Mouse (Mus musculus) adrenal gland, postnatal 10 days (tissue): Measurements from ENCODE around the gene Clip1. TPM values are rescaled to one million over a fixed set of nuclear protein-coding genes. Genes with fewer than 3 reads are reported as not detected.

Source experiments
- DNase-seq: peaks from one replicate; pipeline ENCODE4 v3.0.0; 2021; ENCODE audit warnings: mixed read lengths
- total RNA-seq, 2 experiments: library from RNA; stranded (reverse); gene quantifications; 2 replicates each; pipeline ENCODE4 v1.2.3; 2021

The Clip1 gene
- total RNA-seq, 2 experiments from 2014 or later: 45.8 to 60.2 TPM

DNA sequence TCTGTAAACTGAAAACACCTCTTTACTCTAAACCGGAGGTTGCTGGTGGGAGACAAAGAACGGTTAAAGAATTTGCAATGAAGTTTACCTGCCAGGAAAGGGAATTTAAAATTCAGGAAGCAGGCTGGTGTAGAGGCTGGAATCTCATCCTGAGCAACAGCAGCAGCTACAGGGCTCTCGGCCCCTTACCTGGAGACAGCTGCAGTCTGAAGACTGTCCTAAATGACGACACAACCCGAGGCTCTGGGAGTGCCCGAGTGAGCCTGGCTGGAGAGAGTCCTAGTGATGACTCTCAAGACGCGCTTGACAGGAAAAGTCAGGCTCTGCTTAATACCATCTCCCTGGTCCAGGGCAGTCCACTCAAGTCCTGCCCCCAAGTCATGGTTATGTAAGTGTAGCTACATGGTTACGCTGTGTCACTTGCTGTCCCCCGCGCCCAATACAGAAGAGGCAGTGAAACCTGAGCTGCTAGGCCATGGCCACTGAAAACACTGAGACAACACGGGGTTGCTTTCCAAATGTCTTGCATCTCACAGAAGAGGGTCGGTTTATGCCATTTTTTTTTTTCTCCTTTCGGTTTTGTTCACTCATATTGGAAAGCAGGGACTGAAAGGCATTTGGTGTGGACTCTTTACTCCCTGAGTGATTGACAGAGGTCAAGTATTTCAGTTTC lies 13.5 kb downstream of the Clip1 start:
- peak; percentile 47 for DNase-seq

DNA sequence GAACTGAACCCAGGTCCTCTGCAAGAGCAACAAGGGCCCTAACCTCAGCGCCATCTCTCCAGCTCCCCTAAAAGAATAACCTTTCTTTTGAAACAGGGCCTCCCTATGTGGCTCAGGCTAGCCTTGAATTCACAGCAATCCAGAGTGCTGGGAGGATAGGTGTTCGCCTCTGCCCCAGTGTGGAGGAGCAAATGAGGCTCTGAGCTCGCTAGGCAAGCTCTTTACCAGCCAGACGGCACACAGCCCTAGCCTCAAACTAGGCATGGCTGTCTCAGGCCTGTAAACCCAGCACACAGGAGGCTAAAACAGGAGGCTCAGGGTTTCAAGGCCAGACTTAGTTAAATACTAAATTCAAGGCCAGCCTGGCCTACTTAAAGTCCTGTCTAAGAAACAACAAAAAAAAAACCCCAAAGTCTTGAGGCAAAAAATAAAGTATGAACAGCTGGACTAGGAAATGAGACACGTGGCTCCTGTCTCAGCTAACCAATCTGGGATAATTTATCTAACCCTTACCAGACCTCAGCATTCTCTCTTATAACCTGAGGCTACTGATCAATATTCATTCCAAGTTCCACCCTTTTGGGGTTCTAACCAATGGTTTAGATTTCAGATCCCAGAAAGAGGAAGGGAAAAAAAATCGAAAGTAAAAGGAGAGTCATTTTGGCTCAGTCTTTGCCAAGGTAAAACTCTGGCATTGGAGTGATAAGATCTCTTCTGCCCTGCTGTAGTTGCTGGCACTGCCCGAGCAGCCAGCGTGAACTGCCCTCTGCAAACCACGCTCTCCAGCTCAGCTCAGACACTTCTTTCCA lies 14.2 kb downstream of the Clip1 start:
- DNase-seq: peak; percentile 47

DNA sequence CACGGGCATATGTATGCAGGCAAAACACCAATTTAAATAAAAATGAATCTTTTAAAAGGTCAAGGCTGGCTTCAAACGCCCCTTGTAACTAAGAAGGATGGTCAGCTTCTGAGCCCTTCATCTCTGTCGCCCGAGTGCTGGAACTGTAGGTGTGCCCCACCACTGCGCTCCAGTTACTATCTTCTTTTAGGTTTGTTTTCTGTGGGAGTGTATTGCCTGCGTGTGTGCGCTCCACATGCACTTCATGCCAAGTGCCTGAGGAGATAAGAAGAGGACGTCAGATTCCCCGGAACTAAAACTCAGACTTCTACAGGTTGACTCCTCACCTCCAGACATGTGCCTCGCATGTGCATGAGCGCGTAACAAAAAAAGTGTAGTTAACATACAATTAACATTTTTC lies 16.5 kb downstream of the Clip1 start:
- DNase-seq: no peak

DNA sequence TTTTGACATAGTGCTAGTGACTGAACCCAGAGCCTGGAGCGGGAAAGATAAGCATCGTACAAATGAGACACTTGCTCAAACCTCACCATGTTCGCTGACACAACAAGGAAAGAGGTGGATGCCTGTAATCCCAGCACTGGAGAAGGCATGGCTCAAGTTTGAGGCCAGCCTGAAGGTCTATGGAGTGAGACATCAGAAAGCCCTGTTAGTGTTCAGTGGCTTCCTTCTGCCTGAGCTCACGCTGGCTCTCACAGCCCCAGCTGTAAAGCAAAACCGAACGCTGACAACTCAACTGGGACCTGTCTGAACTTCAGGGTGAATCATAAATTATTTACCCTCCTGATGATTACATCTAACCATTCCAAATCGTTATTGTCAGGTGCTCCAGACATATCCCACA lies 18.5 kb downstream of the Clip1 start:
- no peak for DNase-seq

DNA sequence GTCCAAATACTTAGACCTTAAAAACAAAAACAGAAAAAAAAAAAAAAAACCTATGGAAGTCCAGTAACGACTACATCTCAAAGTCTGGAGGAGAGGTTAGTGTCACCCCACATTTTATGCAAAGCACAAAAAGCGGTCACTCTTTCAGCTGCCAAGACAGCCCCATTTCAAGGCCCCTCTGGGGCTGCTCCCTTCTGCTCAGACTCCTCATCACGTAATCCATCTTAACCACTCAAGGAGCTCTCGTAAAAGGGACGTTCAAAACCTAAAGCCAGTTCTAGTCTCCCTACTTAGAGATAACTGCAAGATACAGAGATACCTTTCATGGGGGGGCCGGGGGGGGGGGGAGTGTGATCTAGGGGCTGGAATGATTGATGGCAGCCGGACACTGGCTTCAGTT lies 20.1 kb downstream of the Clip1 start:
- no peak for DNase-seq

DNA sequence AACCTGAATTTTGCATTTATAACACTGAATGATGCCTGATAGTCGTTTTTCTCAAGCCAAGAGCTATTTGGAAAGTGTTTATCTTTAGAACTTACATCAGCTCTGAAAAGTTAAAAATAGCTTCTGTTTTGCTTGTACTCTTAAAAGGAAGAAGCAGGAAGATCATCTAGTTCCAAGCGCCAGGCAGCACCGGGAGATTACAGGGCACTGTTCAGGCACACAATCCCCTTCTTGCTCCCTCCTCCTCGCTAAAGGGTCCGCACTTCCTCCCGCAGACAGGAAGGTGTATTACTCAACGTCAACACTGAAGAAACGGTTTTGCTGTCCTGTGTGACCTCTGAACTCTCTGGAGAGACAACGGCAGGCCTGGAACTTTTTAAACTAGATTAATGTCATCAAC lies 22.4 kb downstream of the Clip1 start:
- peak; percentile 43 for DNase-seq

DNA sequence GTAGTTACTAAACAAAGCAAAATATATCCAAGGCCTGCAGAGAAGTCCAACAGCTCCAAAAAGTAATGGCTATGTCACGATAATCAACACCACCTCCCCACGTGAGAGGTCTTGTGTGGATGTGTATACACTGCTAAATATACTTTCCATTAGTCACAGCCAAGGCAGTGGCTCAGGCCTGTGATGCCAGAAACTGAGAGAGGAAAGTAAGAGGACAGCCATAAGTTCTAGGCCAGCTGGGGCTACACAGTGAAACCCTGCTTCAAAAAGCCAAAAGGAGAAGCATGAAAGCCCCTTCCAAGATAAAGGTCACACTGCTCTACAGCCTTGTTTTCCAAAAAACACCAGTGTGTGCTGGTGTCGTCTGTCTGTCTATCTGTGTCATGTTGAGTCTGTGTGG lies 22.8 kb downstream of the Clip1 start:
- DNase-seq: no peak

DNA sequence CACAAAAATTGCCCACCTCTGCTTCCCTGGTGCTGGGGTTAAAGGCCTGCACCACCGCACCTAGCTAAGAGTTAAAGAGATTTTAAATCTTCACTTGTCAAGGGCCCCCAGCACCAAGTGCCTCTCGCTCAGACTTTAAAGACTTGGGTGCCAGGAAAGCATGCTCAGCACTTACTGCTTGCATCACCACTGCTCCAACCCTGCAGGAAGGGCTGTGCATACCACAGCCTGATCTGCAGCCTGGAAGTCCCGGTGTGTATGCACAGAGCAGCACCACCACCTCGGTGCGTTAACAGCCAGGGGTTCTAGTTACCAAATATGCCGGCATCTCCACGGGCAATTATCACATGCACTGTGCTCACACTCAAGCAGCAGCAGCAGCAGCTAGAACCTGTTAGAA lies 26.8 kb downstream of the Clip1 start:
- no peak for DNase-seq

DNA sequence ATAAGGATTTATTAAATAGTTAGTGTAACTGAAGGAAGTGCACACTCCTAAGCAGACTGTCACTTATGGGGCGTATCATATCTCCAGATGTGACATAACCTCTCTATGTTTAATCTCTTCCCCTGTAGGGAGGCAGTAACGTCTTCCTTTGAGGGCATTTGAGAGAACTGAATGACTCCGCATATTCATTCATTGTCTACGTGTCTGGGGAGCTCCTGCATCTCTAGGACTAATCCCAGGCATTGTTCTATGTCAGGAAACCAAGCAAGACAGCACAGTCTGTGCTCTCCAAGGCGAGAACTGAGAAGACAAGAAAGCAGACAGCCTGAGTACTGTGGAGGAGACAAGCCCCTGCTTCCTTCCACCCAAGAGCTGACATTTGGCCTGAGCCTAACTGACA lies 29.5 kb downstream of the Clip1 start:
- DNase-seq: no peak

DNA sequence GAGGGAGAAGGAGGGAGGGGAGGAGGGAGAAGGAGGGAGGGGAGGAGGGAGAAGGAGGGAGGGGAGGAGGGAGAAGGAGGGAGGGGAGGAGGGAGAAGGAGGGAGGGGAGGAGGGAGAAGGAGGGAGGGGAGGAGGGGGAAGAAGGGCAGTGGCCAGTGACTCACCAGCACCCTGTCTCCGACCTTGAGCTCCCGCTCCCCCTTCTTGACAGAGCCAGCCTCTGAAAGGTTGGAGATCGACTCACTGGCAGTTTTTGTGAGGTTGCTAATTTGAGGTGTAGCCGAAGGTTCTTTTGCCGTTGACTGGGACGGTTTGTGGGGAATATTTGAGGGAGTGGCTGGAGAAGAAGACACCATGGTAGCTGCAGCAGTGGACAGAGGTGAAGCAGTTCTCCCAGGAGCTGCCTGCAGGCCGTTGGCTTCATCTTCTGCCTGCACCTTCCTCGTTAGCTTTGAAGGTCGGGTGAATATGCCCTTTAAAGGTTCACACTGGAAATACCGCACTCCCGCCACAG lies 31.1 kb downstream of the Clip1 start:
- DNase-seq: peak; percentile 49

DNA sequence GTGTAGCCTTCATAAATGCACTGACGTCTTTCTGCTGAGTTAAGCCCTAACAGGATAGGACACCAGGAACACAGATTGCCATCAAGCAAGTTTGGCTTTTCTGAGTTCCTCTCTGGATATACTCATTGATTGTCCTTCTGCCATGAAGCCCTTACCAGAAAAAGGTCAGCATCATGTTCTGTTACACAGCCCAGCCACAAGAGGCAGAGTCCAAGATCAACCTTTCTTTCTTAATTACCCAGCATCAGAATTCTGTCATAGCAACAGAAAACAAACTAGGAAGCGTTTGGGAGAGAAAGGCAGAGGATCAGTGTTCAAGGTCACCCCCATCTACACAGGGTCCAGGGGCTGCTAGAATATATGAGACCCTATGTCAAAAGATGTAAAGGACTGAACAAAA lies 33.6 kb downstream of the Clip1 start:
- no peak for DNase-seq

DNA sequence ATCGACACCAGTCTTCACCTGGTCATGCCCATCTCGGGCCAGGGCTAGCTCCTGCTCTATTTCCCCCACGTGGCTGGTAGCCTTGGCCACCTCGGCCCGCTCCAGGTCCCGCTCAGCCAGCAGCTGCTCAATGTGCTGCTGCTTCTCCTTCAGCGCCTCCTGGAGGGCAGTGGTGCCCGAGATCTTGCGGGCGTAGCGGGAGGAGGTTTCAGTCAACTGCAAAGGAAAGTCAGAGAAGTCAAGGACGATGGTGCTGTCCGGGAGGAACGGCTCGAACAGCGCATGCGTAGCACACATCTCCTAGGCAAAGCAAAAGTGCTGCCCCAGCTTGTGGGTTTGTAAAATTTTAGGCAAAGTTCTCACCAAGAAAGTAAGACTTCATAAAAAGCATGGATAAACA lies 42.0 kb downstream of the Clip1 start:
- peak; percentile 68 for DNase-seq

DNA sequence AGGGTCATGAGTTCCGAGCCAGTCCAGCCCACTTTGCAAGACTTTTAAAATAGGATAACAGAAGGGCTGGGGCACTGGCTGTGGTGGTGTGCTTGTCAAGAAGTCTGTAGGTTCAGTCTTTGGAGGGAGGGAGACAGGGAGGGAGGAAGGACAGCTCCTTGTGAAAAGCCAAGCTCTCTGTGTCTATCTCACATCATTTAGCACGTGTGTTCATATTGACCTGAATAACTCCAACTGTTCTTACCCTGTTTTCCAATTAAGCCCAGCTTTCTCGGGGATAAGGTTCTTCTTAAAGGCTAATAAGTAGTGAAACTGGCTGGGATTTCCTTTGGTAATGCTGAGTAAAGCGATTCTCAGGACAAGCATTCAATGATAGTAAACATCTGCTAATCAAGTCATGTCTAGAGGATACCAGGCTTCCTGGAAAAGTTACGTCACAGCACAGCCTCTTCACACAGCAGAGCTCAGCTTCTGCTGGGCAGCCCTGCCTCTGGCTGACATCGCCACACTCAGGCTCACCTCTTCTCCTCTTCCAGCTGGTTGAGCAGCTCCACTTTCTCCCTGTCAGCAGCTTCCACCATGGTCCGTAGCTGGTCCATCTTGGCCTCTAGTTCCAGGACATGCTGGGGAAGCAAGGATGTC lies 43.0 kb downstream of the Clip1 start:
- no peak for DNase-seq

DNA sequence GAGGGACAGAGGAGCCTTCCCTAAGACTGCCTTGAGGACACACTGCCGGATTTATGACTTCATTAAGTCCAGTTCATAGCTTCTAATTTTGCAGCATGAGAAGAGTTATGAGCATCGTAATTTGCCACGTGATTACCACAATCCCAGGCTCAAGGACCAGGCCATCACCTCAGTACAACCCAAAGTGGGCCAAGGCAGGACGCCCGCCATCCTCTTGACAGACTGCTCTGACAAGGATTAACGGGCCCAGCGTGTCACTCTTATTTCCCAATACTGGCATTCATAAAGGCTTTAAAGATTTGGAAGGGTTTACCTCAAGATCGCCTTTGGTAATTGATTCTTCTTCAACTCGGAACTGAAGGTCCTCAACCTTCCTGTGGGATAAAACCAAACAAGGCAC lies 44.2 kb downstream of the Clip1 start:
- peak; percentile 28 for DNase-seq

DNA sequence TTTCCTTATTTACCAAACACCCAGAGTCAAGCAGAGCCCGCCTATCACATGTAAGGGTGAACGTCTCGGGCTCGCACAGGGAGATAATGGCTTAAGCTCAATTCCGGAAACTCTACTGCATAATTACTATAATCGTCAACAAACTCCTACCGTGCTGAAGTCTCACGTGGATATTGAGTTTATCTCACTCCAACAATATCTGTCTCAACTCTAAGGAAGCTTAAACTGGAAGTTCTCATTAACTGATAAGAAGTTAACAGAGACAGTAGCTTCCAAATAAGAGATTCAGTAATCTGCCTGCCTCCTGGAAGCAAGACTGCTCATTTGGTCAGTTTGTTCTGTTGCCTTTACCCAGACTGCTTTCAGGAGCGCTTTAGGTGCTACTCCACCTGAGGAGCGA lies 53.2 kb downstream of the Clip1 start:
- DNase-seq: no peak

DNA sequence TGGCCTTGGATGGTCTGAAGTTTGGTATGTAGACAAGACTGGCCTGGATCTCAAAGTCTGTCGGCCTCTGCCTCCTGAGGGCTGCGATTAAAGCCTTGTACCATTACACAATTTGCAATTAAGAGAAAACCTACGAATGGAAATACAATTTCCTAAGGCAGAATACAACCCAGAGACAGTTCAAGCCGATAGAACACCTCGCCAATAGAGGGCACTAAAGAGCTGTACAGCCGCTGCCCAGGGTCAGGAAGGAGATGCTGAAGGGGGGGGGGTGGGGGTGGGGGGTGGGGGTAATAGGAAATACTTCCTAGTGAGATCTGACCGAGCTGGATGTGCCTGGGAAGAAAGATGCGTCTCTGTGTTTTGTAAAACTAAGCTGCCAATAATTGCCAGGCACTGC lies 57.8 kb downstream of the Clip1 start:
- DNase-seq: peak; percentile 84

DNA sequence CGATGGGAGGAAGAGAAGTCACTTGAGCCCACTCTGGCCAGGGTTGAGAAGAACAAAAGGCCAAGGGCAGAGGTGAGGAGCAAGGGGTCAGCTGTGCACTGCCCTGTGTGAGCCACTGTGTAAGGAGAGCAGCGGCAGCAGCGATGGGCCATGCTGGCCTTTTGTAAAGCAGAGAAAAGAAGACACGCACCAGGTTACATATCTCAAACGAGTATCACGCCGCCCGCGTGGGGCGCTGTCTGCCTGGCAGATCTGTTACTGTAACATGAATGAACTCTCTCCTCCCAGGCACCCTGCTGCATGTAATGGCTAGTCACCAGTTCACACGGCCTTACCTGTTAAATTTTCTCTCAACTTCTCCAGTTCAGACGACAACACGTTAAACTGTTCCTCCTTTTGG lies 62.0 kb downstream of the Clip1 start:
- no peak for DNase-seq

DNA sequence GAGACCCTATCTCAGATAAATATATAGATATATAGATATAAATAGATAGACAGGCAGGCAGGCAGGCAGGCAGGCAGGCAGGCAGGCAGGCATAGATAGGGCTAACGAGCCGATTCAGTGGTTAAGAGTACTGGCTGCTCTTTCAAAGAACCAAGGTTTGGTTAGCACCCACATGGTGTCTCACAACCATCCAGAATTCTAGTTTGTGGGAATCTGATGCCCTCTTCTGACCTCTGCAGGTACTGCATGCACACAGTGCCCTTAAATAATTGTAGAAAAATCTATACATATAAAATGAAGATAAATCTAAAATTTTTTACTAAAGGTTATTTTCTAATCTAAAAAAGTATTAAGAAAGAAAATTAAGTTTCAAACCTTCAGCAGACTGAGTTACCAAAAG lies 65.9 kb downstream of the Clip1 start:
- DNase-seq: peak; percentile 35

DNA sequence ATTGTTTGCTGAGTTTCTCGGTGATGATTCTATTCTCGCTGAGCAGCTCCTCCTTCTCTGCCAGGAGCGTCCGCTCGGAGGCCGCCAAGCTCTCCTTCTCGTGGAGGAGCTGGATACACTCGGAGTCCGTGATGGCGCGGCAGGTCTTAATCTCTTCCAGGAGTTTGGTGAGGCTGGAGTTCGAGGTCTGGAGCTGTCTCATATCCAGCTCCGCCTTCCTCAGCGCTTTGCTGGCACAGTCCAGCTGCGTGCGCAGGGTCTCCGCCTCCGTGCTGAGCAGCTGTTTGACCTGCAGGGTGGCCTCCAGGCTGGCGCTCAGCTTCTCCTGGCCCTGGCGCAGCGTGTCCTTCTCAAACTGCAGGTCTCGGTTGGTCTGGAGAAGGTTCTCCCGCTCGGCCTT lies 70.2 kb downstream of the Clip1 start:
- DNase-seq: no peak

DNA sequence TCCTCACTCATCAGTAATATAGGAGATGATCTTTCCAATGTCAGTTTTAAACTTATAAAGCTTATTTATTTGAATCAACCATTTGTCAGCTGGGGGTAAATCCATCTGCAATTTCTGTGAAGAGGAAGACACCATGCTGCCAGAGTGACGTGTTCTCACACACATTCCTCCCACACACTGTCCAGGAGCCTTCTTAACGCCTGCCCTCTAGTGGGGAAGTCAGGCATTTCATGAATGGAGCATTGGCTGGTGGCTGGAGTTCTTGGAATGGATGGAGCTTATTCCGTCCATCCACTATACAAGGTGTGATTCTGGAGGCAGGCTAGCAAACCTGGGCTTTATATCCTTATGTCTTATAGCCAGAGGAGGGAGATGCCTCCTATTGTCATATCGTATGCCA lies 74.6 kb downstream of the Clip1 start:
- DNase-seq: peak; percentile 89

DNA sequence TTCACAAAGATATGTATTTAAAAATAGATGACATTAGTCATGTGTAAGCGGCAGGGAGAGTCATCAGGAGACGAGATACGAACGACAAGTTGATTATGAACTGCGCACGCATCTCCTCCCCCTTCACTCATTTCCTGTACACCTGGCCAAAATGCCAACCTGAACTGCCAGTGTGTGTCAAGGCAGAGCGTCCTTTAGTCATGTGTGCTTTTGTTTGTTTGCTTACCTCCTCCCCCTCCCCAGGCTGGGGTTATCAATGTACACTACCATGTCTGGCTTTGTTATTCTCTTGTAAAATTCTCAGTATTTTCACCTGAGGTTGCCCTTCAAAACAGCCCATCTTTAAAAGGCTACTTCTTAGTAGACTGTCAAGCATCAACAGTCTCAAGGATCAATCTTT lies 75.0 kb downstream of the Clip1 start:
- no peak for DNase-seq

DNA sequence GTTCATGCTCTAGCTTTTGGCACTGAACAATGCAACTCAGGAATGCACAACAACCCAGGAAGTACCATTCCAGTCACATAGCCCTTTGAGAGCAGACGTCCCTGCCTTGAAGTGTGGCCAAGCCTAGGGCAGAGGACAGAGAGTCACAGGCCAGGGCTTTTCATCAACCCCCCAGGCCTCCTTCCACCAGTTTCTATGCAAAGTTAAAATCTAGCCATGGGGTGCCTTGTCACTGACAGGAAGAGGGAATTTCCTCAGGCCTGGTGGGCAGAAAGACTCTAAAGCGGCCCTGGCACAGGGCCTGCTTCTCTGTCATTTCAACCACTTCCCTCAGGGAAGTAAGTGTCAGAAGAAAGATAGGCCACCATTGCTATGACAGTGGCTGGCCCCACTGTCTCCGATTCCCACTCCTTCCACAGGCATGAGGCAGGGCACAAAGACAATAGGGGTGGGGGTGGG lies 77.2 kb downstream of the Clip1 start:
- peak; percentile 29 for DNase-seq

DNA sequence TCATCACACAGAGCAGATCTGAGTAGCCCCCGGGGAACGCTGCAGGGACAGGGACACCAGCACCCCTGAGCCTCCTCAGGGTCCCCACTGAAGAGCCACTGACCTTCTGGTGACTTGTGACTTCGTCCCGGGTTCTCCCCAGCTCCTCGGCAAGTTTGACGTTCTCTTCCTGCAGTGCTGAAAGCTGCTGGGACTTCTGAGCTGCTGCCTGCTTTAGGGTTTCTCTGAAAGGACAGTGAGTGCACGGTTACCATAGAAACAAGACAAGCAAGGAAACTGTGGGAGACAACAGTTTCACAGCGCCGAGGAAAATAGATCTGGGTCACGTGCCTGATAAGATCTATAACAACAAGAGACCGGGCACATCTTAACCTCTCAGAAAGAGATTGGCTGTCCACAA lies 80.9 kb downstream of the Clip1 start:
- DNase-seq: peak; percentile 41
